Mouse (Mus musculus) liver, embryonic 14.5 days (tissue): ENCODE data around the gene Sgms1. TPM values are rescaled to one million over a fixed set of nuclear protein-coding genes. Genes with fewer than 3 reads are reported as not detected.

Experiments
- ATAC-seq: fragments of 200-750 bp; cut with Nextera tagmentation; 2 replicates; pipeline ENCODE4 v1.8.0; 2017; ENCODE audit warnings: moderate number of reproducible peaks, mild to moderate bottlenecking, moderate library complexity; ENCODE audit not compliant: insufficient read depth
- DNase-seq, 3 experiments: peaks; one replicate each; pipeline ENCODE4 v3.0.0-alpha.2; 2012 to 2013; ENCODE audit warnings: low read depth in 3 of 3, low spot score in 3 of 3
- H3K27ac ChIP-seq: fragments of 300-500 bp; sonication (generic); 2 replicates; pipeline ENCODE4 v1.5.1; 2014; ENCODE audit warnings: moderate library complexity, mild to moderate bottlenecking, control low read depth, inconsistent platforms
- H3K27me3 ChIP-seq: fragments of 300-500 bp; sonication (generic); 2 replicates; pipeline ENCODE4 v1.6.1; 2014; ENCODE audit warnings: mild to moderate bottlenecking, low read length, moderate library complexity; ENCODE audit not compliant: control insufficient read depth, insufficient read depth
- H3K36me3 ChIP-seq: fragments of 300-500 bp; sonication (generic); replicated peaks from 2 replicates; pipeline ENCODE4 v1.6.1; 2014; ENCODE audit warnings: low read depth; ENCODE audit not compliant: control insufficient read depth, insufficient read depth
- H3K4me1 ChIP-seq, 2 experiments: fragments of 200-500 bp in 1 of 2; fragments of 300-500 bp in 1 of 2; sonication (generic) in 1 of 2; replicated peaks; 2 replicates each; pipeline ENCODE4 v1.6.1; 2012 to 2014; ENCODE audit warnings: antibody characterized with exemption in 1 of 2, inconsistent platforms in 1 of 2, low read length in 1 of 2; ENCODE audit not compliant: control insufficient read depth in 2 of 2, insufficient read depth in 2 of 2
- H3K4me2 ChIP-seq: fragments of 300-500 bp; sonication (generic); 2 replicates; pipeline ENCODE4 v1.6.1; 2014; ENCODE audit warnings: low read depth, mild to moderate bottlenecking, control low read depth, moderate library complexity
- H3K4me3 ChIP-seq, 2 experiments: fragments of 200-500 bp in 1 of 2; fragments of 300-500 bp in 1 of 2; sonication (generic) in 1 of 2; 2 replicates each; pipeline ENCODE4 v1.5.1; 2012 to 2014; ENCODE audit warnings: low read depth in 2 of 2, low read length in 2 of 2, mild to moderate bottlenecking in 2 of 2, control low read depth in 1 of 2, inconsistent platforms in 1 of 2, moderate library complexity in 1 of 2; ENCODE audit not compliant: insufficient read depth in 1 of 2
- H3K9ac ChIP-seq: fragments of 300-500 bp; sonication (generic); replicated peaks from 2 replicates; pipeline ENCODE4 v1.6.1; 2014; ENCODE audit warnings: mild to moderate bottlenecking, control low read depth, moderate library complexity
- H3K9me3 ChIP-seq: fragments of 300-500 bp; sonication (generic); 2 replicates; pipeline ENCODE4 v1.6.1; 2016; ENCODE audit warnings: low read length, mixed read lengths; ENCODE audit not compliant: control insufficient read depth
- CTCF ChIP-seq: IDR thresholded peaks from 2 replicates; pipeline ENCODE4 v1.5.1; 2016; ENCODE audit warnings: antibody characterized with exemption, low read depth, control low read depth
- EP300 ChIP-seq: IDR thresholded peaks from 2 replicates; pipeline ENCODE4 v1.6.1; 2016; ENCODE audit warnings: antibody characterized with exemption, low read depth
- WGBS: fragments of 180-500 bp; shearing (Covaris S2); extraction: QIAGEN DNeasy Blood & Tissue Kit; methylation state at CpG from one replicate; pipeline ENCODE4 v1.1.7; 2014; ENCODE audit not compliant: insufficient replicate concordance; 5-methylcytosine and 5-hydroxymethylcytosine counted together
- polyA plus RNA-seq, 2 experiments: library from polyadenylated mRNA; depleted of rRNA in 1 of 2; stranded (reverse) in 1 of 2; unstranded in 1 of 2; fragments of >200 nt; fragmentation: Nextera tagmentation in 1 of 2; extraction: Ambion mirVana in 1 of 2; gene quantifications; 2 replicates each; pipeline versions ENCODE4 v1.2.1 to v1.2.3; 2012 to 2014

Sgms1 gene
- polyA plus RNA-seq, 2 experiments, result 17.3 to 19.2 TPM

DNA sequence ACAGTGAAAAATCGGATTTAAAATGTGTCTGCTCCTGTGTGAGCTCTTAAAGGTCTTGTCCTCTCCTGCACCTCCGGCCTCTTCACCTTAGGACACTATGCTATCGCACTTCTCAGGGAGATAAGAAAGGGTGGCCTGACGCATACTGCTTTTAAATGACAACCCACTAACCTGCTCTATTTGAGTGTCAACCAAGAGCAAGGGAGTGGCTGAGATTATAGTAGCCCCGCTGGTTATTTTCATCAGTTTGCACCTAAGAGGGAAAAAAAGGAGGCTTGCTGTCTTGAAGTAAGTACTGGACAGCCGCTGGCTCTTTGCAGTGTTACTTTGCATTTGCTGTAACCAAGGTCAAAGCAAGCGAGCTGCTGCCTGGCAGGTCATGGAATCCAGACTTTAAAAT, 602 bp upstream of the Sgms1 start:
- DNase-seq (no peak), ATAC-seq (no peak)
- Histone ChIP-seq H3K27ac (no peak overlapping the region), H3K4me2 (peak overlapping the region; percentile 74), H3K27me3 (peaks cover 21% of the 10 kb centered on the region), H3K9me3 (no peaks in the 10 kb centered on the region), H3K4me3 (peak overlapping the region in 1 of 2 experiments; percentile 62; a peak in 1 of 4 replicates), H3K9ac (no peak overlapping the region), H3K36me3 (no peaks in the 10 kb centered on the region), H3K4me1 (peaks cover 0 to 12% of the 10 kb centered on the region in 2 experiments; a peak in 1 of 4 replicates)
- WGBS, result 41% methylated on average over 7 of the region's 7 CpGs
- no peak for TF ChIP-seq EP300

DNA sequence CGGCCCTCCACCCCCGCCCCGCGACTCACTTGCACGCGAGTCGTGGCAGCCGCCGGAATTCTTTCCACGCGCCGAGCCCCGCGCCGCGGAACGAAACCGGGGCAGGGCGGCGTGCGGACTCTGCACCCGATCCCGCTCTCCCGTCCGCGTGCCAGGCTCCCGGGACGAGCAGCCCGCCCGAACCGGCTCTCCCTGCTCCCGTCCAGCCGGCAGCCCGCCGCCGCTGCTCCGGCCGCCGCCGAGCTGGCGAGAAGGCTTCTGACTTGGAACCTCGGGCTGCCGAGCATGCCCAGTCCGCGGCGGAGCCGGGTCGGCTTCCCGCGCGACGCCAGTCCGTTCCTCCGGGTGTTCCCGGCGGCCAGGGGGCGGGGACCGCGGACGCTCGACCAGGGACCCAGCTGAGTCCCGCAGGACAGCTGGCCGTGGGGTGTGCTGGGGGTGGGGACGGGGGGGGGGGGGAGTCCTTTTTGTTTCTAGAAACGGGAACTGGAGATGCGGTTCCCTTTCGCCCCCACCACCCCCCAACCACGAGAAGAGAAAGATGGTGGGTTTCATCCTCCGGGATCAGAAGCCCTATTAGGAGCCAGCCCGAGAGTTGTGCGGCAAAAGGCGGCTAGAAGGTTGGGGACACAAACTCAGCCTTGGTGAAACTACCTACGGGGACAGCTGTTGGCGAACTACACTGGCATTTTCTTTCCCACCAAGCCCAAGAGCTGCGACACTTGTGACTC, 1.2 kb downstream of the Sgms1 start:
- Histone ChIP-seq H3K4me2 (peak overlapping the region; percentile 74), H3K27me3 (peaks cover 21% of the 10 kb centered on the region), H3K27ac (peak overlapping the region; percentile 53), H3K4me1 (peaks cover 0 to 15% of the 10 kb centered on the region in 2 experiments; a peak in 1 of 4 replicates), H3K4me3 (peak overlapping the region; percentile 62 to 84), H3K36me3 (no peaks in the 10 kb centered on the region), H3K9me3 (no peaks in the 10 kb centered on the region), H3K9ac (peak overlapping the region; percentile 58)
- ATAC-seq (peak; percentile 81), DNase-seq (peak; percentile 63 to 69 (median 67))
- WGBS, result under 1% methylated on average over 75 of the region's 75 CpGs
- TF ChIP-seq CTCF, result no peak
- no peak for TF ChIP-seq EP300

DNA sequence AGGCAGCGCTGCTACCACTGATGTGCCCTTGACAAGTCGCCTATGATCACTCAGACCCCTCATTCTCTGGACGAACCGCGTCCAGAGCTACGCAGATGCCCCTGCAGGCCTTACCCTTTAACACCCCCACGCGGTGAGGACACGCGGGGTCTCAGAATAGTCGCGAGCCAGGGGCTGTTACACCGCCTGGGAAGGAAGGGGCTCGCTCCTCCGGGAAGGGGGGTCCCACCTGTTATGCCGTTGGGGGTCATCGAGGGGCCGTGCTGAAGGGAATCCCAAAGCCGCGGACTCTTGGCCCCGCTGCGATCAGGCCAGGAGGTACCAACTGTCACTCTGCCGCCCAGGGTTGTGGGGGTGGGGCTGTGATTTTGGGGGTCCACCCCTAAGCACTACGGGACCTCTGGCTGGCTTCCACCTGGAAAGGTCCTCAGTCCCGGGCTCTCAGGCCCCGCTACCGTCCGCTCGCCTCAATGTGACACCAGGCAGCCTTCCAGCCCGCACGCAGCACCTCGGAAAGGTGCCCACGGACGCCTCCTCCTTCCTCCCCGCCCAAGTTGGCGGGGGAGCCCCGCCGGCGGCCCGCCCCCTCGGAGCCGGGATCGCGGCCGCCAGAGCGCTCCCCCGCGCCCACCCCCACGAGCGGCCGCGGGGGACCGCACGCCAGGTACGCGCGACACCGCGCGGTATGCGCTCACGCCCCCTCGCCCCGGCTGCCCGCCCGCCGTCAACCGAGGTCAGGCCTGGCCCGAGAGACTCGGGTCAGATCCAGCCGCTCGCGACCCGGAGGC, 1.9 kb downstream of the Sgms1 start:
- H3K36me3 ChIP-seq, result no peaks in the 10 kb centered on the region
- H3K4me2 ChIP-seq, result peak overlapping the region; percentile 74
- peak; percentile 34 for ATAC-seq
- H3K27ac ChIP-seq, result no peak overlapping the region
- H3K4me3 ChIP-seq, result peak overlapping the region; percentile 62 to 84
- H3K9me3 ChIP-seq, result no peaks in the 10 kb centered on the region
- peak overlapping the region; percentile 56 for H3K9ac ChIP-seq
- H3K4me1 ChIP-seq, result peaks cover 0 to 15% of the 10 kb centered on the region in 2 experiments; a peak in 1 of 4 replicates
- under 1% methylated on average over 72 of the region's 74 CpGs for WGBS
- TF ChIP-seq EP300 (no peak), CTCF (peak; percentile 19; the same call in 1 of the 2 replicates)
- H3K27me3 ChIP-seq, result peaks cover 21% of the 10 kb centered on the region
- no peak for DNase-seq

DNA sequence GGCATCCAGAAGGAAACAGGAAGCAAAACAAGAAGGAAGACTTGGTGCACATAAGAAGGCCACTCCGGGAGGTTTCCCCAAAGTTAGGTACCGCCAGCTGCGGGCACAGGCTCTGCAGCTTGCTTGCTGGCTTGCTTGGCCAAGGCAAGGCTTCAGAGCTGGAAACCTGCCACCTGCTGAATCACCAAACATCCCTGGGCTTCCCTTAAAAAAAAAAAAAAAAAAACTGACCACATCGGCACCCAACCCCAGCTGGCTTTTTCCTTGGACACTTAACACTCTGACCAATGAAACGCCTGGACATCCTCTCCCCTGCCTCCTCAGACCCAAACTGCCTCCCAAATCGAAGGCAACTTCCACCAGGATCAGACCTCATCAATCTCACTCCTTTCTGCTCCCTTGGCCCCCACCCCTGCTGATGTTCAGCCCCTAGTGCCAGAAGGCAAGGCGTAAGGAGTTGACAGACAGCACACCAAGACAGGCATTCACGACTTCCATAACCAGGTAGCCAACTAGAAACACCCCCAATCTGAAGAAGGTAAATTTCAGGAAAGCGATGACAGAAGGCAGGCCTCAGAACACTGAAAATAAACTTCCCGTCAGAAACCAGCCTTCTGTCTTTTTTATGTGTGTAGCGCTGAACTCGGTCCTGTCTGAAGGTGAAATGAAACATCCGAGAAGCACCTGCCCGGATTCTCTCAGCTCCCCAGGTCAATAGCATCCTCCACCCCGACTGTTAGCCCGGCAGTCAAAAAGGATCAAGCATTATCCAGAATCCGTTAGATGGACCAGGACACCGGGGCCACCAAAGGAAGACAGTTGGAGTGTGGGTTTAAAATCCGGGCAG, 2.7 kb downstream of the Sgms1 start:
- Histone ChIP-seq H3K9ac (no peak overlapping the region), H3K27ac (no peak overlapping the region), H3K4me1 (peaks cover 0 to 17% of the 10 kb centered on the region in 2 experiments; a peak in 2 of 4 replicates), H3K27me3 (peaks cover 21% of the 10 kb centered on the region), H3K9me3 (no peaks in the 10 kb centered on the region), H3K4me3 (peak overlapping the region; percentile 62 to 84), H3K36me3 (no peaks in the 10 kb centered on the region), H3K4me2 (peak overlapping the region; percentile 74)
- 29% methylated on average over 19 of the region's 19 CpGs for WGBS
- DNase-seq (no peak), ATAC-seq (no peak)
- TF ChIP-seq CTCF, result no peak
- TF ChIP-seq EP300, result no peak
